Mouse (Mus musculus) lung, adult 18-20 months (tissue): ENCODE data around the gene Rpl10-ps3.

ENCODE experiments used
- DNase-seq, 2 experiments: peaks; one replicate each; pipeline ENCODE4 v3.0.0; 2022; ENCODE audit warnings: mixed read lengths in 2 of 2

Gene Rpl10-ps3

DNA sequence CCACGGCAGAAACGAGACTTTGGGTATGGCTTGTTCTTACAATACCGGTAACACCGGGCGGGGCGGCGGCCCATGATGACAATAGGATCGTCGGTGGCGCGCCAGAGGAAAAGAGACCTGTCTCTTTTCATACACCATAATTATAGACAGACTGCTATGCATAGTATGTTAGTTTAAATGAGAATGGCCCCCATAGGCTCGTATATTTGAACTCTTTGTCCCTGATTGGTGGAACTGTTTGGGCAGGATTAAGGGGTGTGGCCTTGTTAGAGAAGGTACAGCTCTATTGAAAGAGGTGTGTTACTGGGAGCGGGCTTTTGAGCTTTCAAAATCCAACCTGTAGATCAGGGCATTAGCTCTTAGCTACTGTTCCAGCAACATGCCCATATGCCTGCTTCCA lies at the start of gene Rpl10-ps3:
Gene Rpl10-ps3 (minus strand): TSS at position 101 of the 400 bp plus-strand sequence.
- no peak for DNase-seq

DNA sequence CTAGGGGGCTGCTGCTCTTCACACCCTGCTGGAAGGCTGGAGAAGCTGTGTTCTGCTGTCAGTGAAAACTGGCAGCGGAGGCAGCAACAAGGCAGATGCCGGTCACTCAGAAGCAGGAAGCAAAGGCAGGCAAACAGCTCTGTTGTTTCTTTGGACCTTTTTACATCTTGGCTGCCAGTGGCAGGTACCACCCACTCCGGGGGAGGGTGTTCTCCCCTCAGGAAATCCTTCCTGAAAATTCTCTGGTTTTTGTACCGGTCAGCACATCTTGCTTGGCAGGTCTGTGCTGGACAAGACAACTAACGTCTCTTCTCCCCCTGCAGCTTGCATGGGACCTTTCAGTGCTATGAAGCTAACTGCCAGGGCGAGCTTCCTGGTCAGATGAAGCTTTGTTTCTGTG lies 30.8 kb upstream of the Rpl10-ps3 start:
- DNase-seq = no peak

DNA sequence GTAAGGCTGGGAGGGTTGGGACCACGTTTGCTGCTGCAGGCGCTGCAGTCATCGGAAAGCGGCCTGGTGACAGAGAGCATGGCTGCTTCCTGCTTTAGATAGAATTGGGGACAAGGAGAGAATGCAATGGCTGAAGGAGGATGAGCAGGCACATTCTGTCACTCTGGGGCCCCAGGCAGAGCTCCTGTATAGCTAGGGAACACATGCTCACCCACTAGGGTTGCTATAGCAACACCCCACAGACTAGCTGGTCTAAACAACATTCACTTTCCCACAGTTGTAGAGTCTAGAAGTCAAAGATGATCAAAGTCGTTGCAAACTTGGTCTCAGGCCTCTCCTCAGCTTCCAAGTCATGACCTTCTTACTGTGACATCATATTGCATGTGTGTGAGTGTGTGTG lies 29.9 kb upstream of the Rpl10-ps3 start:
- no peak for DNase-seq

DNA sequence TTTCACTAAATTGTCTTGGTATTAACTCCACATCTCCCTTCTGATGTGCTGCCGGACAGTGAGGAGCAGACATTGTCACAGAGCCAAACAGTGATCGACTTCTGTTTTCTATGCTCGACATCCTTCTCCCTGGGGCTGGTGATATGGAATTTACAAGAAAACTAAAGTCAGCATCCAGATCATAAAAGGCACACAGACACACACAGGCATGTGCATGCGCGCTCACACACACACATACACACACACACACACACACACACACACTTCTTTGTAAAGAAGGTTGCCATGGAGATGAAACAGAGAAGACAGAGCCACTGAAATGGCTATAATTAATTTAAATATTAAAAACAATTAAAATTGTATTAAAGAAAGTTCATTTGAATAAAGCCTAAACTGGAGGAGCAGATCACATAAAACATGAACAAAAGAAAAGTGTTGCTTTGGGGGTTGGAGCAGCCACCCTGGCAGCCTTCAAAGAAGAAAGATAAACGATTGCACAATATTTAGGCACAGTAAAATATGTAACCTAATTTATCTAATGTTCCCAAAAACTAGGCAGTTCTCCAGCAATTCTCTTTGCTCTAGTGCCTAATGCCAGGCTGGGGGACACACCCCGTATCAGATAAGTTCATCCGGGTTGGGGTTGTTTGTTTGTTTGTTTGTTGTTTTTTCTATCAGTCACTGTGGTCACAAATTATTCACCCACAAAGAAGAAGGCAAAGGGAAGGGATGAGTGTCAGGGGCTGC lies 24.0 kb upstream of the Rpl10-ps3 start:
- DNase-seq = no peak

DNA sequence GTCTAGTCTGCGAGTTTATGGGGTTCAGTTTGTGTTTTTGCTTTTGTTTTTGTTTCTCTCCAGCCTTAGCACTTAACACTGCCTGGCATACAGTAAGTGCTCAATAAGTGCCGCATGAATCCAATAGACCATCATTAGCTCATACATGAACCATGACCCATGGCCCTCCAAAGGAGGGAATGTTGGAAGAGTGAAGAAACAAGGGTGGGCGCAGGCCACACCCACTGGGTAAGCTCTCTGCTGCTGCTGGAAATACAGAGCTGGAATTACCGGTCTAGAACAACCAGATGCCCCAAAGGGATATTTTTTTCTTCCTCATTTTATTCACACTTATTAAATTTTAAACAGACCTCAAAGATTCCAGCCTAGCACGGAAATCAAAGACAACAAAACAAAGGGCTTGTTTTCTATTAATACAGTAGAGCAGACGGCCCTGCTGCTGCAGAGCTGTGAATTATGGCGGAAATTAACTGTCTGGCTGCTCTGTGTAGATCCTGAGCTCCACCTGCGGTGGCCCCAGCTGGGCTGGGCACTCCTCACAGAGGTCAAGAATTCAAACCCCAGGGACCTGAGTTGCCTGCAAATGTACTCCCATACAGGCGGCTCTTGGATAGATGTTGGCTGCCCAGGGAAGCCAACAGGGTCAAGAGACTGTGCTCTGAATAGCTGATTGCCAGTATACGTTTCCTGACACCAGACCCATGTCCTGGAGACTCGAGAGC lies 20.5 kb upstream of the Rpl10-ps3 start:
- DNase-seq = no peak

DNA sequence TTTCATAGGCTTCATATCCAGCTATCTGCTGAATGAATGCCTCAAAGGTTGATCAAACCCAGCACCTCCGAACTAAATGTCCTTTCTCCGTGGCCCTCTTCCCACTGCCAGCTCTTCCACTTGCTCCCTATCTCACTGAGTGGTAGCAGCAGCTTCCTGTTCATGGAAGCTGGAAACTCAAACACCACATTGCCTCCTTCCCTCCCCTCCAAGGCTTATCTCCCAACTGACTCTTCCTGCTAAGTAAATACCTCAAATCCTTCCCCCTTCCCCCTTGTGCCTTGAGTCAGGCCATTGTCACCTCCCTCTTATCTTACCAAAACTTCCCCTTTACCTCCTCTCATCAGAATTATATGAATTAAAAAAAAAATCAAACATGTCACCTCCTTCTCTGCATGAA lies 19.2 kb upstream of the Rpl10-ps3 start:
- DNase-seq = no peak

DNA sequence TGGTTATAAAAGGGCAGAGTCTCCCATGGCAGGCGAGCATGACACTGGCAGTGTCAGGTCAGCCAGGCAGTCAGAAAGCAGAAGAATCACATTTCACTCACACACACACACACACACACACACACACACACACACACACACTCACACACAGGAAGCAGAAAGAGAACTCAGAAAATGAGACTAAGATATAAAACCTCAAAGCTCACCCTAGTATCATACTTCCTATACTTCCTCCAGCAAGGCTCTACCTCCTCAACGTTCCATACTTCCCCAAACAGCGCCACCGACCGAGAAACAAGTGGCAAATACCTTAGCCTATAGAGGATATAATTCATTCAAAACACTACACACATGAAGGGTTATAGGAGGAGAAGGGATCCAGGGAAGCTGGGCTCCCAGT lies 18.5 kb upstream of the Rpl10-ps3 start:
- no peak for DNase-seq

DNA sequence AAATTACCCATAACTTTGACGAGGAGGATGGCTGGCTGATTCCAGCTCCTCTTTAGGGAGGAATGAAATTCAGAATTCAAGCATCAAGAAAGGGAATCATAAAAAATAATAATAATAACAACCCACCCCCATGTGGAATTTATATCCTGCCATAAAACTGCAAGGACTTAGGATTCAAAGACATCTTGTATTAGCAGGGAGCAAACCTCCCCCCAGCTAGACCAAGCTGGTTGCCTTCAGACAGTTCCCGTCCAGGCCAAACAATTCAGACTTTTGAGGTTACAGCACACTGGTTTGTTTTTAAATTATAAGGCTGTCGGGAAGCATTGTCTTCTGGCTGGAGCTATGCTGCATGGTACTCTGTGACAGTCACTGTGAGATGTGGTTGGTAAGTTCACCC lies 17.8 kb upstream of the Rpl10-ps3 start:
- DNase-seq = no peak

DNA sequence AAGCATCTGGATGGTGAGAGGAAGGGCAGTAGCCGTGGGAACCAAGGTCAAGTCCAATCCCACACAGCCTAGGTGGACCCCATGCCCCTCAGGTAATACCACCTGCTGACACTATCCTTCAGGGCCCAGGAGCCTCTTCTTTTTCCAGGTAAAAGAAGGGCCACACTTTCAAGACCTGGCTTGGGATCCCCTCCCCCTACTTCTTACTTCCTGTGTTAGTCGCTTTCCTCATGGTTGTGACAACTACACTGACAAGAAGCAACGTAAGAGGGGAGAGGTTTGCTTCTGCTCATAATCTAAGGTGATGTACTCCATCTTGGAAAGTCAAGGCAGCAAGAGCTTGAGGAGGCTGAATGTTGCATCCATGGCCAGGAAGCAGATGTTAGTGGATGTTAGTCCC lies 15.6 kb upstream of the Rpl10-ps3 start:
- DNase-seq = no peak

DNA sequence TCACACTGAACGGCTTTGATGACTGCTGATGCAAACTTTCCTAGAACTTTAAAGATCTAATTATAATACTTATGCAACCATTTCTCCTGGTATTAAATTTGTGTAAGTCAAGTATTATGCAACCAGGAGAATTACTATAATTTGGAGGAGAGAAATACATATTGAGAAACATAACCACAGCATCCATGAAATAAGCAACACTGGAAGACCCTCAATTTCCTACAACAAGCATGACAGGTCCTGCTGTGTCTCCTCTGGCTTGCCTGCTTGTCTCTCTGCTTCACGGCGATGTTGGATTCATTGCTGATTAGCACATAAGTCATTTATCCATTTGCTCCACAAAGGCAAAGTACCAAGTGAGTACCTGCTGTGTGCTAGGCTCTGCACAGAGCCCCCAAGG lies 12.6 kb upstream of the Rpl10-ps3 start:
- no peak for DNase-seq

DNA sequence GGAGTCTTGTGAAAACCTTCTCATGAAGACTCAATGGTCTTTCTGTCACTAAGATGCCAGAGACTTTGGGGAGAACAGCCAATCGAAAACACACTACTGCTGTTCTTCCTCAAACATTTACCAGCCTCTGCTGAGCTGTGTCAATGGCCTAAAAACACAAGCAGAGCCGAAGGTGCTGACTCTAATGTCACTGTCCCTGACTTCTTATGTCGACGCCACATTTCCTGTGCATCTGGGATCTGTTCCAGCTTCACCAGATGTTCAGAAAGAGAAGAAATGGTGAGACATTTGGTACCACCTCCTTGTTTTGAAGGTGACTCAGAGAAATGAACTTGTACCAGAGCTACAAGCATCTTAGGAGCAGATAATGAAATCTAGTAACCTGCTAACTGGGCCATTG lies 7.0 kb upstream of the Rpl10-ps3 start:
- DNase-seq = no peak

DNA sequence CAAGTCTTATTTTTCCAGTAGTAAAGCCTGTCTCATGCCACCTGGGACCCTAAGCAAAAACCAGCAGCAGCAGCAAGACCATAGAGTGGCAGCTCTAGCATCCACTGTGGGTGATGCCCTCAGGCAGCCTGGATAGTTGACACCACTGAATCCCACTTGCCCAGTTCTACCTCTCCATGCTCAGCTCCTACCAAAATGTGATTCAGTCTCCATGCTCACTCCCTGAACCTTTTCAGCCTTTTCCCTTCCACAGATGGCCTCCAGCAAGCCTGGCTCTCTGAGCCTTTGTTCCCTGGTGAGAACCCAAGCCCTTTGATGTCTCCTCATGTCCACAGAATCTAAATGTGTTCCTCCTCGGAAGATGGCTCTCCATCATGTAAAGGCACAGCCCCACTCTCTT lies 5.8 kb upstream of the Rpl10-ps3 start:
- no peak for DNase-seq

DNA sequence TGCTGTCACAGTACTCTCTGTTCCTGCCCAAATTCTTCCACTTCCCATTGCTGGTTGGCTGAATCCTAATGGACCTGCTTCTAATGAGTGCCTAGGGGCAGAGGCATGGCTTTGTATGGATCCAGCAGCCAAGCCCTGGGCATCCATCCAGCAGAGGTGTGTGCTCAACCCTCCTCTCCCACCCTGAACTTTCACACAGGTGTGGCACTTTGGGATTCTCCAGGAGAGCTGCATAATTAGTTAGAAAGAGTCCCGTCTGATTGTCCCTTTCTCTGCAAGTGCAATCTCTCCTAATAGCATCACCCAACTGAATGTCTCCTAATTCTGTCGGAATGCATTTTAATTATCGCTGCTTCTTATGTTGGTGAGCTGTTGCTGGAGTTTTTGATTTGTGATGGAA lies 4.4 kb upstream of the Rpl10-ps3 start:
- no peak for DNase-seq

DNA sequence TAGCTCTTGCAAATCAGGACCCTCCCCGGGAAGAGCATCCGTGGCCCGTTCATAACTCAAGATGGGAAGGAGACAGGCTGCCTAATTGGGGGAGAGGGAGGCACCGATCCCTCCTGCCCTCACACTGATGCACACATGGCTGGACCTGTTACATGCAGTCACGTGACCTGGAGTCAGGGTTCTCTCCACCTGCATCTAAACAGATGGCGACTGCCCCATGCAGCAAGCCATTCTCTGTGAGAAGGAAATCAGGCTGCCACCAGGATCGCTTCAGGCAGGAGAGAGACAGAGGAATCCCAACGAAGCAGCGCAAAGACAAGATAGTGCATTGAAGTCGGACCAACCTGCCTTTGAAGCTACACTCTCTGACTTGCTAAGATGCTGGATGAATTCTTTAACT lies 3.5 kb upstream of the Rpl10-ps3 start:
- no peak for DNase-seq

DNA sequence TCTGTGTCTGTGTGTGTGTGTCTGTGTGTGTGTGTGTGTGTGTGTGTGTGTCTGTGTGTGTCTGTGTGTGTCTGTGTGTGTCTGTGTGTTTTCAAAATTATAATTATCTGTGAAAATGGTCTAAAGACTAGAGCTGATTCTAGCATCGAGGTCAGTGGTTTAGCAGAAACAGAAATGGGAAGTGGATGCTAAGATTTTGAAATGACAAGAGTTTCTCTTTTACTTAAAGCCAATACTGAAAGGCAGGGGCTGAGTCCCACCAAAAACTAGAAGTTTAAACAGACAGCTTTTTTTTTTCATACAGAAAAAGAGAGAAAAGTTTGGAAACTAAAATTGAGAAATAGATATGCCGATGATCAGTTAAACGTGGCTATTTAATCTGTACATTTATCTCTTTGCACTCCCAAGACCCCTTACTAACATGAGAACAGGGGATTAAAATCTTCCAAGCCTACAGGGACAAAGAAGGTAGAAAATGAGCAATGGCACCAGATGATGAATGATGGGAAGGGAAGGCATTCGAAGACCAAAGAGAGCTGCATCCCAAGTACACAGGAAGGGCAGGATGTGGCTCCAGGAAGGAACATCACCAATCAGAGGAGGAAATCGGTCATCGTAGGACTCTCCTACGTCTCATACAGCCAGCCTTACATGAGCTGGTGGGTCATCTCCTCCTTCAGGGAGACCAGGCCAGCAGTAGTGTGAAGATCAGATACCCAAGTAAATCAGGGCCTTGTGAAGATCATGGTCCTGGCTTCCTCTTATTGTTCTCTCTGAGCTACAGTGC lies 9.0 kb downstream of the Rpl10-ps3 start:
- no peak for DNase-seq

DNA sequence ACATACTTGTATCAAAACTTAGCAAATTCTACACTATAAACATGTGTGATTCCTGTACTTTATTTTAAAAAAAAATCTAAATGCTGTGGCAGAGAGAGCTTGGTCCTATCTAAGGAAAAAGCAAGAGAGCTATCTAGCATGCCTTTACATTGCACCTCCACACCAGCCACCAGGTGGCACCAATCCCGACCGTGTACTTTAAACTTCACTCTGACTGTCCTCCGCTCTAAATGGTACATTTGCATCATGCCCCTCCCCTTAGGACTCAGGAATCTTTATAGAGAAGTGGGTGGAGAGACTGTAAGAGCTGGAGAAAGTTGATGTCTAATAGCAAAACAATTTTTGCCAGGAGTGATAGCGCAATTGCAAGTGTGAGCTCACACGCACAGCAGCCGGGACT lies 11.4 kb downstream of the Rpl10-ps3 start:
- DNase-seq = peak; percentile 14 to 32

DNA sequence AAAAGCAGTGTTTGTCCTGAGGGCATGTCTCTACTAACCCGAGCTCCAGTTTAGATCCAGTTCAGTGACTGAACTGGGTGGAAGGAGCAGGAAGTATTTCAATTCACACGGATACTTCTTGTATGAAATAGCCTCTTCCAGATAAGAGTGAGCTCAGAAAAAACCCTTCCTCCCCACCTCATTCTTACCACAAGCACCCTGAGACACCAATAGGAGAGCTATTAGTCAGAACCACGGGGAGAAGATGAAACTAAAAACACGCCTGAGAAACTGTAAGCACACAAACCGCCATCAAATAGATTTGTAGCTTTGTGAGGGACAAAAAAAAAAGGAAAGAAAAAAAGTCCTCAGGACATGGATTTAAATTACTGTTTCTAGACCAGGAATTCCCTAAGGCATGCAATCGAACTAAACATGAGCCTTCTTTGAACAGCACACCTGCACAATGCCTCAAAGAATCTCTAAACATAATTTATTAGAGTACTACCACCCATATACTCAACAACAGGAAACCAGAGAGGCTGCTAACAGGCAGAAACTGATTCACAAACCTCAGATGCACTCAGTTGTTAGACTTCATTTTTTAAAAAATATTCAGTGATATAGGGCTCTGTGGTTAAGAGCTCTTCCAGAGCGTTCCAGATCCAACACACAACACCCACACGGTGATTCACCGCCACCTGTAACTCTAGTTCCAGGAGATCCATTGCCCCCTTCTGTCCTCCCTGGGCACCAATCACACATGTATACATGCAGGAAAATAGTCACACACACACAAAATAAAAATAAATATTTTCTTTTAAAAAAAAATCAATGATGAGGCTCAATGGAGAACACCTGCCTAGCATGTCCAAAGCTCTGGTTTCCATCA lies 20.2 kb downstream of the Rpl10-ps3 start:
- no peak for DNase-seq

DNA sequence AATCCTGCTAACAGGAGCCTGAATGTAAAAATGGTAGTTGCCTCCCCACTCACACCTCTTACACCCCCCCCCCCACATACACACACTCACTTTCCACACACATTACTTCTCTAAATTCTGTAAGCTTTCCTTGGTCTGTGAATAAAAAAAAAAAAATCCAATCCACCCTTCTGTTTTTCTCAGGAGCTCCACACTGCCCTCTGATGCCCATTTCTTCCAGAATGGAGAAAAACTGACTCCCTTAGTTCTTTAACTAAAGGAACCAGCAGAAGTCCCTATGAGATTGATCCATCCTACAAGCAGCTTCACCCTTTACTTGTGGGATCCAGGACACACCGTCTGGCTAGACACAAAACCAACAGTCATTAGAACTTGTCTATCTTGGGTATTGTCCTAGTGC lies 24.0 kb downstream of the Rpl10-ps3 start:
- DNase-seq = no peak

DNA sequence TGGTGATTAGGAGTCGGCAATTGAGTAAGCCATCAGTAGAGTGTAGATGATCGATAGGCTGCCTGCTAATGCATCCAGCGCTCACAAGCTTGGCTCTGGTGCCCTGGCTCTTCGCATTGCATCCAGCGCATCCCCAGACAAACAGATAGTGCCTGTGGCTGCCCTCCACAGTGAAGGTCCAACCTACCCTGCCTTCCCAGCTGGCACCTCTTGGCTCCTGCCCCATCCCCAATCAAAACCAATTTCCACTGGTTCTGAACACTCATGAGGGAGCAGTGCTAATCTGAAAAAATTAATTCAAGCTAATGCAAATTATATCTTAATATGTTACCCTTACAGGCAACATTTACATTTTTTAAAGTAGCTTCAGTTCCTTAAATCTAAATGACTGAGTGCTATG lies 25.3 kb downstream of the Rpl10-ps3 start:
- DNase-seq = no peak

DNA sequence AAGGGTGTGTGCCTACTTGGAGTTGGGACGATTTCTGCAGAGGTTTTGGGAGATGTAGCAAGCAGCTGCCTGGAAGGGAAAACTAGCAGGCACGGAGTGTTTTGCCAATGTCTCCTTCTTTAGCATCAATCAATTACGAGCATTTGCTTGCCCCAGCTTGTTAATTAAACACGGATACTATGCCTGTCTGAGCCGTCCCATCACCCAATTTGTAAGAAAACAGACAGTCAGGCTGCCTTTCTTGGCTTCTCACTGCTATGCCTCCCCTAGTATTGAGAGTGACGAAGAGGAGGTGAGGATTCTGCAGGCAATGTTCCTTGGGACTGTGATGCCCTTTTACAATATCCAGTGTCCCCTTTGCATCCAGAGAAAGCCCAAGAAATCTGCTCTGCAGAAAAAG lies 27.5 kb downstream of the Rpl10-ps3 start:
- no peak for DNase-seq

DNA sequence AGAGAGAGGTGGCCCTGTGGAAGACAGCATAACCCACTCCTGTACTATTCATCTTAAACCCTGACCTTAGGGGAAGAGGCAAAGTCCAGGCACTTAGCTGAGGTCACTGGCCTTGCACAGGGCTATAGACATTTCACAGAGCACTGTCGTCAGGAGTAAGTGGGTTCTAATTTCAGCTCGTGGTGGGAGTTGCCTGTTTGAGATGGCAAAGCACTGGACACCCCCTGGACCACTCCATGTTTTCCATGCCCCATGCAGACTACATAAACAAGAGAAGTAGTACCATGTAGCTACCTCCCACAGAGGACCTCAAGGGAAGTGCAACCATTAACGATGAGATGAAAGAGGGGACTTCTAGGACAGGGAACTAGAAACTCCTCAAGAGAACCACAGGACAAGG lies 29.1 kb downstream of the Rpl10-ps3 start:
- DNase-seq = no peak

DNA sequence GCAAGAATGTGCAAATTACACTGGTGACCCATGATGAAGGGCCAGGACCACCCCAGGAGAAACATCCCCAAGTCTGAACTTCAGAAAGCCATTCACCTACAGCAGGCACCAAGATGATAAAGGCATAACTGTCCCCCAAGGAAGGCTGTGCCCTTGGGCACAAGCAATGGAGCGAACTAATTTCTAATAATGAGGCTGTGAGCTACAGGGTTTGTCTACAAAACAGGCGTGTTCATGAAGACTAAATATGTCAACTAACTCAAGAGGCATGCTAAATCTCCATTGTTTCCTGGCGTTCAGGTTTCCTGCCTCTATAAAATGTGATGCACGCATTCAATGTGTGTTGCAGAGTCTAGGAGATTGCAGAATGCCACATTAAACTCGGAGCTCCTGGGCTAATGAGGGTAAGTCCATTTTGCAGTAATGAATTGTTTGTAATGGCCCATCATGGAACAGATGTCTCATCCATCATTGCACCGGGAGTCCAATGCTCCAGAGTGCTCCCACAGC lies 33.7 kb downstream of the Rpl10-ps3 start:
- no peak for DNase-seq
